Mouse (Mus musculus) embryonic fibroblast, embryonic 13.5 days (primary cell): ENCODE data around the gene Lingo1.

Source experiments
- CTCF ChIP-seq: IDR thresholded peaks from 2 replicates; pipeline ENCODE4 v1.5.1; 2011; ENCODE audit warnings: mild to moderate bottlenecking, control low read depth, low read length, moderate library complexity, borderline replicate concordance; ENCODE audit not compliant: insufficient read depth
- POLR2A ChIP-seq: IDR thresholded peaks from 2 replicates; pipeline ENCODE4 v1.6.1; 2011; ENCODE audit warnings: low read depth, mild to moderate bottlenecking, control low read depth, low read length, moderate library complexity

GRCm38 (mm10) chr9:56738261-56739171 lies 57.8 kb downstream of the Lingo1 start:
- TF ChIP-seq CTCF (no peak), POLR2A (no peak)
